Mouse (Mus musculus) CH12.LX (cell line): ENCODE data around the gene Crip2. TPM values are rescaled to one million over a fixed set of nuclear protein-coding genes. Genes with fewer than 3 reads are reported as not detected.

Experiments used
- DNase-seq: peaks from one replicate; pipeline ENCODE4 v3.0.0-alpha.2; 2013; ENCODE audit errors: extremely low read depth
- H3K27ac ChIP-seq: 2 replicates; pipeline ENCODE4 v1.5.1; 2012; ENCODE audit warnings: low read depth, mild to moderate bottlenecking, control low read depth, moderate library complexity; ENCODE audit not compliant: insufficient read depth
- H3K27me3 ChIP-seq: replicated peaks from 2 replicates; pipeline ENCODE3; 2012; ENCODE audit warnings: inconsistent platforms
- H3K36me3 ChIP-seq, 2 experiments: replicated peaks in 1 of 2; 2 replicates each; pipeline versions ENCODE3 to v1.6.1; 2012; ENCODE audit warnings: inconsistent platforms in 1 of 2, low read length in 1 of 2, mild to moderate bottlenecking in 1 of 2, mixed read lengths in 1 of 2, moderate library complexity in 1 of 2; ENCODE audit not compliant: control insufficient read depth in 1 of 2, insufficient read depth in 1 of 2
- H3K4me1 ChIP-seq, 2 experiments: 2 replicates each; pipeline ENCODE4 v1.6.1; 2012; ENCODE audit warnings: inconsistent platforms in 1 of 2, moderate library complexity in 1 of 2; ENCODE audit not compliant: insufficient read depth in 2 of 2, control insufficient read depth in 1 of 2
- H3K4me2 ChIP-seq: 2 replicates; pipeline ENCODE4 v1.6.1; 2012; ENCODE audit warnings: low read depth, mild to moderate bottlenecking, control low read depth; ENCODE audit not compliant: poor library complexity, insufficient read depth, severe bottlenecking
- H3K4me3 ChIP-seq, 3 experiments: fragments of 150-350 bp in 1 of 3; sonication (generic) in 1 of 3; replicated peaks in 1 of 3; 2 replicates each; pipeline versions ENCODE3 to v1.5.1; 2011 to 2012; ENCODE audit warnings: low read depth in 2 of 3, low read length in 2 of 3, mild to moderate bottlenecking in 2 of 3, moderate library complexity in 2 of 3, control low read depth in 1 of 3, improper control_type of control experiment in 1 of 3, inconsistent platforms in 1 of 3, mixed read lengths in 1 of 3; ENCODE audit not compliant: poor library complexity in 1 of 3
- H3K79me2 ChIP-seq: replicated peaks from 2 replicates; pipeline ENCODE4 v1.6.1; 2012; ENCODE audit warnings: mild to moderate bottlenecking, moderate library complexity; ENCODE audit not compliant: control insufficient read depth, poor library complexity, insufficient read depth, severe bottlenecking; ENCODE audit errors: extremely low read depth
- H3K9ac ChIP-seq: 2 replicates; pipeline ENCODE4 v1.6.1; 2012; ENCODE audit warnings: low read depth, mild to moderate bottlenecking, control low read depth, moderate library complexity; ENCODE audit not compliant: insufficient read depth
- H3K9me3 ChIP-seq: replicated peaks from 2 replicates; pipeline ENCODE3; 2012; ENCODE audit warnings: low read length, inconsistent platforms, mixed read lengths
- BHLHE40 ChIP-seq: IDR thresholded peaks from 2 replicates; pipeline ENCODE4 v1.6.1; 2011; ENCODE audit warnings: mild to moderate bottlenecking, low read depth, low read length, improper control_type of control experiment
- CHD2 ChIP-seq: IDR thresholded peaks from 2 replicates; pipeline ENCODE4 v1.6.1; 2011; ENCODE audit warnings: low read length, improper control_type of control experiment
- CTCF ChIP-seq, 2 experiments: IDR thresholded peaks in 1 of 2; conservative IDR thresholded peaks in 1 of 2; 2 replicates each; pipeline ENCODE4 v1.5.1; 2011 to 2012; ENCODE audit warnings: low read depth in 2 of 2, low read length in 2 of 2, improper control_type of control experiment in 1 of 2, inconsistent platforms in 1 of 2, mild to moderate bottlenecking in 1 of 2, moderate library complexity in 1 of 2
- E2F4 ChIP-seq: IDR thresholded peaks from 2 replicates; pipeline ENCODE4 v1.6.1; 2011; ENCODE audit warnings: low read depth, low read length, improper control_type of control experiment; ENCODE audit not compliant: insufficient replicate concordance
- ELF1 ChIP-seq: IDR thresholded peaks from 2 replicates; pipeline ENCODE4 v1.6.1; 2014; ENCODE audit warnings: low read depth, mild to moderate bottlenecking, inconsistent platforms, low read length, improper control_type of control experiment
- ETS1 ChIP-seq: conservative IDR thresholded peaks from 2 replicates; pipeline ENCODE4 v1.6.1; 2012; ENCODE audit warnings: low read depth, mild to moderate bottlenecking, inconsistent platforms, low read length, improper control_type of control experiment, moderate library complexity
- GABPA ChIP-seq: IDR thresholded peaks from 2 replicates; pipeline ENCODE4 v1.6.1; 2012; ENCODE audit warnings: low read depth, low read length, improper control_type of control experiment, inconsistent platforms; ENCODE audit not compliant: insufficient replicate concordance
- HCFC1 ChIP-seq: IDR thresholded peaks from 2 replicates; pipeline ENCODE4 v1.6.1; 2012; ENCODE audit warnings: low read depth, mild to moderate bottlenecking, inconsistent platforms, low read length, improper control_type of control experiment
- IRF4 ChIP-seq: IDR thresholded peaks from 2 replicates; pipeline ENCODE4 v1.6.1; 2014; ENCODE audit warnings: low read depth, mild to moderate bottlenecking, inconsistent platforms, low read length, improper control_type of control experiment
- MAFK ChIP-seq: IDR thresholded peaks from 2 replicates; pipeline ENCODE4 v1.6.1; 2011; ENCODE audit warnings: low read length, improper control_type of control experiment; ENCODE audit not compliant: insufficient replicate concordance
- MAX ChIP-seq: IDR thresholded peaks from 2 replicates; pipeline ENCODE4 v1.6.1; 2011; ENCODE audit warnings: low read length, improper control_type of control experiment
- MAZ ChIP-seq: IDR thresholded peaks from 2 replicates; pipeline ENCODE4 v1.6.1; 2012; ENCODE audit warnings: low read depth, mild to moderate bottlenecking, inconsistent platforms, low read length, improper control_type of control experiment, moderate library complexity
- MXI1 ChIP-seq: IDR thresholded peaks from 2 replicates; pipeline ENCODE4 v1.6.1; 2011; ENCODE audit warnings: mild to moderate bottlenecking, low read depth, low read length, improper control_type of control experiment
- NRF1 ChIP-seq: IDR thresholded peaks from 2 replicates; pipeline ENCODE4 v1.6.1; 2014; ENCODE audit warnings: low read depth, mild to moderate bottlenecking, inconsistent platforms, low read length, improper control_type of control experiment, moderate library complexity
- PAX5 ChIP-seq: IDR thresholded peaks from 2 replicates; pipeline ENCODE4 v1.6.1; 2012; ENCODE audit warnings: low read length, inconsistent platforms, mixed read lengths
- POLR2A ChIP-seq: IDR thresholded peaks from 2 replicates; pipeline ENCODE4 v1.6.1; 2011; ENCODE audit warnings: low read depth, mild to moderate bottlenecking, improper control_type of control experiment, low read length
- POLR2AphosphoS2 ChIP-seq: IDR thresholded peaks from 2 replicates; pipeline ENCODE4 v1.6.1; 2011; ENCODE audit warnings: low read depth, low read length, improper control_type of control experiment
- RAD21 ChIP-seq: IDR thresholded peaks from 2 replicates; pipeline ENCODE4 v1.6.1; 2011; ENCODE audit warnings: low read depth, mild to moderate bottlenecking, low read length, improper control_type of control experiment, moderate library complexity
- SIN3A ChIP-seq: IDR thresholded peaks from 2 replicates; pipeline ENCODE4 v1.6.1; 2012; ENCODE audit warnings: low read length, improper control_type of control experiment, inconsistent platforms
- SMC3 ChIP-seq: IDR thresholded peaks from 2 replicates; pipeline ENCODE4 v1.6.1; 2011; ENCODE audit warnings: low read depth, low read length, improper control_type of control experiment
- TBP ChIP-seq: conservative IDR thresholded peaks from 2 replicates; pipeline ENCODE4 v1.6.1; 2011; ENCODE audit warnings: low read depth, low read length, improper control_type of control experiment
- TCF12 ChIP-seq: IDR thresholded peaks from 2 replicates; pipeline ENCODE4 v1.6.1; 2014; ENCODE audit warnings: low read depth, mild to moderate bottlenecking, inconsistent platforms, low read length, improper control_type of control experiment
- USF1 ChIP-seq: IDR thresholded peaks from 2 replicates; pipeline ENCODE4 v1.6.1; 2014; ENCODE audit warnings: low read depth, mild to moderate bottlenecking, inconsistent platforms, low read length, improper control_type of control experiment
- USF2 ChIP-seq: conservative IDR thresholded peaks from 2 replicates; pipeline ENCODE4 v1.6.1; 2011; ENCODE audit warnings: low read depth, low read length, improper control_type of control experiment
- ZKSCAN1 ChIP-seq: IDR thresholded peaks from 2 replicates; pipeline ENCODE4 v1.6.1; 2012; ENCODE audit warnings: low read depth, inconsistent platforms, low read length, improper control_type of control experiment, borderline replicate concordance
- ZMIZ1 ChIP-seq: IDR thresholded peaks from 2 replicates; pipeline ENCODE4 v1.6.1; 2012; ENCODE audit warnings: low read depth, mild to moderate bottlenecking, inconsistent platforms, low read length, improper control_type of control experiment
- ZNF384 ChIP-seq: IDR thresholded peaks from 2 replicates; pipeline ENCODE4 v1.6.1; 2012; ENCODE audit warnings: low read depth, low read length, improper control_type of control experiment, inconsistent platforms
- dilution Hi-C: fragments of 300-500 bp; cut with MboI; formaldehyde crosslinking; loops from 2 replicates; pipeline ENCODE4 v1.14.3; 2020; ENCODE audit warnings: low sequenced_read_pairs; ENCODE audit not compliant: extremely low pct_unique_long_range_greater_than_20kb, extremely low pct_ligation_motif_present
- in situ Hi-C: fragments of 300-500 bp; cut with MboI; formaldehyde crosslinking; loops from 3 replicates; pipeline ENCODE4 v1.14.3; 2019; ENCODE audit warnings: low sequenced_read_pairs, low pct_ligation_motif_present, low pct_unique_long_range_greater_than_20kb, mixed read lengths
- polyA plus RNA-seq: library from polyadenylated mRNA; unstranded; fragments of >175 nt; gene quantifications from 2 replicates; pipeline ENCODE4 v1.2.1, GENCODE M21; 2012; ENCODE audit warnings: low read depth; ENCODE audit not compliant: insufficient read length
- total RNA-seq, 2 experiments: library from RNA; depleted of rRNA; stranded (reverse); fragments of 300-350 nt in 1 of 2; fragments of >200 nt in 1 of 2; gene quantifications; 2 replicates each; pipeline ENCODE4 v1.2.3; 2012 to 2014

Gene Crip2
- total and polyA plus RNA-seq, 3 experiments: 0.89 to 7.7 TPM; not detected in 1

DNA sequence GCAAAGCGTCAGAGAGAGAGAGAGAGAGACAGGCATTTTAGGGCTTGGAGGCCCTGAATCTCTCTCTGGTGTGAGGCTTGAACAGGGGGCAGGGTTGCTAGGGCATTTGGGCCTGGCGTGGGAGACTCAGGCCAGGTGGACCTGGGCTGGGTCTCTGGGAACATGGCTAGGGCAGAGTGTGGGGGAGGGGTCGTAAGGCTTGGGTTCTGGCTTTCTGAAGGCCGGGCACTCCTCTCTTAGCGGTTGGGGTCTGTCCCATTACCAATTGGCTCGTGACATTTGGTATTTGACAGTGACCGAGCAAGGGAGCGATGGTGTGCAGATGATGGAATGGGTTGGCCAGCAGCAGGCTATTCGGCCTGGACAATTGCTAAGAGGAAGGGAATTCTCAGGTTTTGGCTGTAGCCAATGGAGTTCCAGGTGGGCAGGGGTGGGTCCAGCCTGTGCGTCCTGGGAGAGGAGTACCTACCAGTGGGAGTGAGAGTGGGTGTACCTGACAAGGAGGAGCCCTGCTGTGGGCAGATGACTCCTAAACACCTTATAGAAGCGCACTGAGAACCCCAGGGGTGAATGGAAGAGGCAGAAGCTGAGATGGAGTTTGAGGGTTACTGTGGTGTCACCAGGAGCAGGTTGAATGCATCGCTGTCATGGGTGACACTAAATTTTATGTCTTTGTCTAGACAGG is 46.4 kb downstream of the Crip2 start:
- H3K4me2 ChIP-seq: no peak overlapping the region
- peaks cover 44% of the 10 kb centered on the region for H3K27me3 ChIP-seq
- no peak overlapping the region for H3K9ac ChIP-seq
- dilution Hi-C loops (no loop called here), in situ Hi-C loops (no loop called here)
- no peaks in the 10 kb centered on the region for H3K79me2 ChIP-seq
- H3K9me3 ChIP-seq: peaks cover 33% of the 10 kb centered on the region
- no peak overlapping the region for H3K4me3 ChIP-seq
- H3K36me3 ChIP-seq: no peaks in the 10 kb centered on the region
- DNase-seq: no peak
- no peak for TF ChIP-seq ZMIZ1
- TF ChIP-seq POLR2AphosphoS2: no peak
- TF ChIP-seq BHLHE40: no peak
- TF ChIP-seq USF1: no peak
- TF ChIP-seq ELF1: no peak
- TF ChIP-seq IRF4: no peak
- no peak for TF ChIP-seq MXI1
- no peak for TF ChIP-seq POLR2A
- no peak for TF ChIP-seq E2F4
- TF ChIP-seq ZKSCAN1: no peak
- TF ChIP-seq NRF1: no peak
- TF ChIP-seq TCF12: no peak
- TF ChIP-seq ETS1: no peak
- TF ChIP-seq USF2: no peak
- TF ChIP-seq TBP: no peak
- H3K4me1 ChIP-seq: no peaks in the 10 kb centered on the region
- H3K27ac ChIP-seq: no peak overlapping the region

DNA sequence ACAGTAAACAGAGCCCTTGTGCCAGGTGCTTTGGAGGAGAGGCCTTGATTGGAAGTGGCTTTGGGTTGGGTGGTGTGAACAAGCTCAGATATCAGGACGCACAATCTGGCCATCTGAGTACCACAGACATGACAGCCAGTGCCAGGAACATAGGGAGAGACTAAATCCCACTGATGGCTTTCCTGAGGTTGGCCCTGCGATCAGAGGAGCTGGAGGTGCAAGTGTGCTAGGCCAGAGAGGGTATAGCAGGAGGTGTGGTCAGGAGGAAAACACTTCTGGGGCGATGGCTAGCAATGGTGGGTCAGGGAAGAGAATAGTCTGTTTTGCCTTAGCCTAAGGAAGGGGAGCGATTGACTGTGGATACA is 47.0 kb downstream of the Crip2 start:
- TF ChIP-seq ZNF384 (no peak), HCFC1 (no peak), PAX5 (no peak), MAFK (no peak), MXI1 (no peak), SIN3A (no peak), MAZ (no peak), POLR2A (no peak), USF1 (no peak), CTCF (conservative IDR thresholded peaks at IDR 0.05 in 1 of 2, IDR thresholded peaks at IDR 0.05 in 1 of 2; ENCODE audit: low read depth in 2 of 2, low read length in 2 of 2) (no peak), RAD21 (no peak), MAX (no peak), USF2 (no peak), CHD2 (no peak), GABPA (no peak), ZMIZ1 (no peak), IRF4 (no peak), TCF12 (no peak), SMC3 (no peak)
- Histone ChIP-seq H3K27ac (no peak overlapping the region), H3K4me2 (no peak overlapping the region), H3K79me2 (no peaks in the 10 kb centered on the region), H3K4me3 (no peak overlapping the region), H3K27me3 (peaks cover 46% of the 10 kb centered on the region), H3K4me1 (no peaks in the 10 kb centered on the region), H3K9me3 (peaks cover 33% of the 10 kb centered on the region), H3K9ac (no peak overlapping the region), H3K36me3 (no peaks in the 10 kb centered on the region)
- dilution Hi-C loops (no loop called here), in situ Hi-C loops (no loop called here)
- DNase-seq: no peak
